In the genomic region with DNA sequence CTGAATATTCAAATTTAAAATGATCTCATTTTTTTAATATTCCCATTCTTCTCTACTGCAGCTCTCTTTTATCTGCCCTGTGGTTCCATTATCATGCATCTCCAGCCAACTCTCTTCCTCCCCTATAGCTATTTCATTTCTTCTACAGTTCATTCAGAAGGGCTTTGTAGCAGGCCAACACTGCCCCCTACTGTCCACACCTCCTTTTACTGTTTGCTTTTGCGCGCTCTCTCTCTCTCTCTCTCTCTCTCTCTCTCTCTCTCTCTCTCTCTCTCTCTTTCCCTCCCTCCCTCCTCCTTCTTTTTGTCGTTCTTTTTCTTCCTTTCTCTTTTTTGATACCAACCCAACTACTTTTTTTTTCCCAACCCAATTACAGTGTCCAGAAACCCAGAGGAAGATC, we compare ENCODE assay signal across 9 mouse cellular contexts. TPM values are rescaled to one million over a fixed set of nuclear protein-coding genes. Genes with fewer than 3 reads are reported as not detected.
DNase-seq lines count a peak whose midpoint lies in the region; ATAC-seq and TF ChIP-seq lines count a peak whose summit lies in the region.
"Had no signal": no experiment of that assay in that cellular context is flagged by ENCODE, and none has a peak within 500 bp of the region (broad histone marks: within the 10 kb centered on the region; RNA-seq: fewer than 3 reads in every experiment).

No protein-coding gene starts in this region.

- ATAC-seq in hindbrain, embryonic 14.5 days (ENCODE audit: low FRiP score) = no peak
- no peak for ATAC-seq in hindbrain, embryonic 16.5 days
- peak; percentile 88 for ATAC-seq in activated CD4-positive, CD25-positive, alpha-beta regulatory T cell, adult 4 months
- ATAC-seq in common myeloid progenitor, adult 5-6 weeks (replicated peaks; ENCODE audit: low read depth, poor library complexity, severe bottlenecking) = peak; percentile 97
- ATAC-seq in monocyte, adult 5-6 weeks (replicated peaks; ENCODE audit: insufficient number of reproducible peaks, low FRiP score, low TSS enrichment, poor library complexity, severe bottlenecking) = peak; percentile 78
- ATAC-seq in stomach, postnatal 0 days (ENCODE audit: low FRiP score, low TSS enrichment) = no peak

- intact Hi-C loops in heart, postnatal 10 days (cut with DNase I) = loop anchor here (1.0 to 10.0 kb wide), 4 partner anchors 89 to 553 kb away; no protein-coding TSS in a partner anchor

- WGBS in hindbrain, embryonic 14.5 days = 19% methylated on average over 3 of the region's 3 CpGs
- WGBS in hindbrain, embryonic 16.5 days = 4% methylated on average over 3 of the region's 3 CpGs
- WGBS in stomach, postnatal 0 days = 6% methylated on average over 3 of the region's 3 CpGs

- no peaks in the 10 kb centered on the region for H3K36me3 ChIP-seq in hindbrain, embryonic 14.5 days (replicated peaks; ENCODE audit: control insufficient read depth, insufficient read depth)
- no peaks in the 10 kb centered on the region for H3K36me3 ChIP-seq in hindbrain, embryonic 16.5 days (ENCODE audit: control insufficient read depth, insufficient read depth, low read length)
- no peaks in the 10 kb centered on the region for H3K36me3 ChIP-seq in stomach, postnatal 0 days (ENCODE audit: control insufficient read depth, insufficient read depth, low read length)
- H3K36me3 ChIP-seq: embryonic facial prominence, embryonic 13.5 days had no signal

- H3K9me3 ChIP-seq in hindbrain, embryonic 14.5 days (ENCODE audit: control insufficient read depth, low read length) = no peaks in the 10 kb centered on the region
- no peaks in the 10 kb centered on the region for H3K9me3 ChIP-seq in hindbrain, embryonic 16.5 days (ENCODE audit: control insufficient read depth, low read length)
- no peaks in the 10 kb centered on the region for H3K9me3 ChIP-seq in stomach, postnatal 0 days (ENCODE audit: control insufficient read depth, low read length)
- H3K9me3 ChIP-seq: embryonic facial prominence, embryonic 13.5 days had no signal

- no peak overlapping the region for H3K4me2 ChIP-seq in hindbrain, embryonic 14.5 days (replicated peaks)
- no peak overlapping the region for H3K4me2 ChIP-seq in hindbrain, embryonic 16.5 days (ENCODE audit: low read length)
- H3K4me2 ChIP-seq in stomach, postnatal 0 days (replicated peaks; ENCODE audit: low read depth) = no peak overlapping the region
- H3K4me2 ChIP-seq: embryonic facial prominence, embryonic 13.5 days had no signal

- no peak overlapping the region for H3K4me3 ChIP-seq in hindbrain, embryonic 14.5 days (replicated peaks; ENCODE audit: low read length)
- no peak overlapping the region for H3K4me3 ChIP-seq in hindbrain, embryonic 16.5 days (ENCODE audit: low read length)
- no peak overlapping the region for H3K4me3 ChIP-seq in stomach, postnatal 0 days (ENCODE audit: low read depth, low read length)
- H3K4me3 ChIP-seq: embryonic facial prominence, embryonic 13.5 days had no signal

- H3K27me3 ChIP-seq in hindbrain, embryonic 14.5 days (ENCODE audit: control insufficient read depth, insufficient read depth, low read length) = no peaks in the 10 kb centered on the region
- H3K27me3 ChIP-seq in hindbrain, embryonic 16.5 days (replicated peaks; ENCODE audit: control insufficient read depth, insufficient read depth, low read length) = no peaks in the 10 kb centered on the region
- no peaks in the 10 kb centered on the region for H3K27me3 ChIP-seq in stomach, postnatal 0 days (ENCODE audit: control insufficient read depth, insufficient read depth, low read length)
- H3K27me3 ChIP-seq: embryonic facial prominence, embryonic 13.5 days had no signal

- no peak for TF ChIP-seq EP300 in stomach, postnatal 0 days (optimal IDR thresholded peaks at IDR 0.05)

- TF ChIP-seq CTCF in stomach, postnatal 0 days (IDR thresholded peaks at IDR 0.05; ENCODE audit: low read depth) = peak; percentile 92

- H3K9ac ChIP-seq in hindbrain, embryonic 14.5 days = no peak overlapping the region
- no peak overlapping the region for H3K9ac ChIP-seq in hindbrain, embryonic 16.5 days (ENCODE audit: low read depth, low read length)
- H3K9ac ChIP-seq in stomach, postnatal 0 days (ENCODE audit: low read length) = no peak overlapping the region
- H3K9ac ChIP-seq: embryonic facial prominence, embryonic 13.5 days had no signal

- DNase-seq in hindbrain, embryonic 14.5 days (ENCODE audit: low spot score) = peak; percentile 77
- peak; percentile 82 to 89 for DNase-seq in heart, postnatal 10 days
- DNase-seq in left cerebral cortex, adult 18-20 months (ENCODE audit: low spot score in 2 of 2) = peak; percentile 72 to 86
- peak; percentile 81 for DNase-seq in stomach, postnatal 0 days (ENCODE audit: low spot score)

- H3K27ac ChIP-seq in hindbrain, embryonic 14.5 days = no peak overlapping the region
- H3K27ac ChIP-seq in hindbrain, embryonic 16.5 days (ENCODE audit: low read depth, low read length) = no peak overlapping the region
- no peak overlapping the region for H3K27ac ChIP-seq in stomach, postnatal 0 days (replicated peaks)
- H3K27ac ChIP-seq: embryonic facial prominence, embryonic 13.5 days had no signal

- no peaks in the 10 kb centered on the region for H3K4me1 ChIP-seq in hindbrain, embryonic 14.5 days (replicated peaks; ENCODE audit: control insufficient read depth, insufficient read depth, low read length)
- no peaks in the 10 kb centered on the region for H3K4me1 ChIP-seq in hindbrain, embryonic 16.5 days (ENCODE audit: control insufficient read depth, insufficient read depth, low read depth, low read length)
- no peaks in the 10 kb centered on the region for H3K4me1 ChIP-seq in stomach, postnatal 0 days (replicated peaks; ENCODE audit: control insufficient read depth, insufficient read depth)
- H3K4me1 ChIP-seq: embryonic facial prominence, embryonic 13.5 days had no signal

RNA-seq across cellular contexts. Expression of gene Tshb, which starts 21.4 kb away (rescaled TPM):
- 0.31 and 0.50 TPM in 2 replicates for polyA plus RNA-seq in hindbrain, embryonic 14.5 days (2014; fragmentation: Nextera tagmentation; extraction: Ambion mirVana)
- polyA plus RNA-seq in hindbrain, embryonic 16.5 days (2015; fragmentation: Nextera tagmentation; extraction: Ambion mirVana) = 0.27 and 0.40 TPM in 2 replicates
- under 1 TPM in 1 of 2 experiments, not detected in 1; 0.17 TPM for polyA plus RNA-seq in activated CD4-positive, CD25-positive, alpha-beta regulatory T cell, adult 4 months (2017; shearing (Covaris generic))
- not detected in 2 replicates for total RNA-seq in common myeloid progenitor, adult 5-6 weeks (2017)
- total RNA-seq in heart, postnatal 10 days (2021) = not detected
- total RNA-seq in left cerebral cortex, adult 18-20 months (2021) = not detected
- total RNA-seq in monocyte, adult 5-6 weeks (2017) = not detected in 3 replicates
- 0.15 and 0.30 TPM in 2 replicates for polyA plus RNA-seq in stomach, postnatal 0 days (2015; fragmentation: Nextera tagmentation; extraction: Ambion mirVana)

Comparison
In these comparisons a context has a peak if more than half of its experiments do, and no peak if none do; other contexts are left out.
1. ATAC-seq: peak in activated CD4-positive, CD25-positive, alpha-beta regulatory T cell, adult 4 months (single experiment), common myeloid progenitor, adult 5-6 weeks (single experiment) and monocyte, adult 5-6 weeks (single experiment); none in hindbrain, embryonic 14.5 days (single experiment), hindbrain, embryonic 16.5 days (single experiment) and stomach, postnatal 0 days (single experiment).
2. Peak in every context shown above with its lines, with median percentiles within 50 percentile points of each other: DNase-seq.